7 mouse cellular contexts compared by ENCODE assay signal in the genomic region with DNA sequence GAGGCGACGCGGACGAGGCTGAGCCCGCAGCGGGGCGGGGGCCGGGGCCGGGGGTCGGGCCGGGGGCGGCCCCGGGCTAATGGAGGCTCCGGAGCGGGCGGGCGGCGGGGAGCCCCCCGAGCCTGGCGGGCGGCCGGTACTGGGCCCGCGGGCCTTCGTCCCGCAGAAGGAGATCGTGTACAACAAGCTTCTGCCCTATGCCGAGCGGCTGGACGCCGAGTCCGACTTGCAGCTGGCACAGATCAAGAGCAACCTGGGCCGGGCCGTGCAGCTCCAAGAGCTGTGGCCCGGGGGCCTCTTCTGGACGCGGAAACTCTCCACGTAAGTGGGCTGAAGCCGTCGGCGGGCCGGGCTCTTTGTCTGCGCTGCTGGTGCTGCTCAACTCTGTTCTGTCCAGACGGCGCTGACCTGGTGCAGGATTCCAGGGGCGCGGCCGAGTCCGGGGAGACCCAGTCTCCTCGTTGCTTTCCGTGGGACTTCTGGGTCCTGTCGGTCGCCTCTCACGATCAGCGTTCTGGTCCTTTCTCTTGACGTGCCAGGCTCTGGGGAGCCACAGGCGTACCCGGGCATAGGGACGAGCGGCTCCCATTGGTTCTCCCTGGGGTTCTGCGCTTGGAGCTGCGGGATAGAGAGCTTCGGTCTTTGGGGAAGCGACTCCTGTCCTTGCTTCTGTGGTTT. TPM values are rescaled to one million over a fixed set of nuclear protein-coding genes. Genes with fewer than 3 reads are reported as not detected.
DNase-seq lines count a peak whose midpoint lies in the region; ATAC-seq and TF ChIP-seq lines count a peak whose summit lies in the region.

No protein-coding gene starts in this region.

- intact Hi-C loops in left cerebral cortex, postnatal 25 days (cut with DNase I): no loop called here

- peak overlapping the region; percentile 96 for H3K27ac ChIP-seq in hindbrain, postnatal 0 days

- WGBS in hindbrain, postnatal 0 days: under 1% methylated on average over 62 of the region's 64 CpGs

- peak overlapping the region; percentile 64 for H3K4me2 ChIP-seq in hindbrain, postnatal 0 days (ENCODE audit: low read depth, low read length)

- no peaks in the 10 kb centered on the region for H3K9me3 ChIP-seq in hindbrain, postnatal 0 days (ENCODE audit: low read length)

- H3K4me1 ChIP-seq in hindbrain, postnatal 0 days (ENCODE audit: insufficient read depth, low read length): peaks cover 4% of the 10 kb centered on the region

- H3K9ac ChIP-seq in hindbrain, postnatal 0 days (replicated peaks; ENCODE audit: low read length): peak overlapping the region; percentile 98

- no peaks in the 10 kb centered on the region for H3K36me3 ChIP-seq in hindbrain, postnatal 0 days (ENCODE audit: insufficient read depth, low read length)

- peak; percentile 83 for ATAC-seq in hindbrain, postnatal 0 days

- H3K4me3 ChIP-seq in hindbrain, postnatal 0 days (ENCODE audit: low read length): peak overlapping the region; percentile 100

- TF ChIP-seq CTCF in hindbrain, postnatal 0 days (IDR thresholded peaks at IDR 0.05; ENCODE audit: low read depth): no peak

- H3K27me3 ChIP-seq in hindbrain, postnatal 0 days (ENCODE audit: insufficient read depth, low read length): no peaks in the 10 kb centered on the region

- peak; percentile 74 for DNase-seq in ZHBTc4 (ENCODE audit: low read depth, low spot score)
- peak; percentile 65 to 69 for DNase-seq in cerebellum, postnatal 25 days
- DNase-seq in frontal cortex, postnatal 36 days (ENCODE audit: low spot score in 2 of 2): peak; percentile 44 to 47
- DNase-seq in hindbrain, postnatal 0 days (ENCODE audit: low spot score): peak; percentile 58
- DNase-seq in left cerebral cortex, postnatal 25 days (ENCODE audit: low spot score in 2 of 2): peak; percentile 48 to 53
- DNase-seq in mesoderm, embryonic 11.5 days (ENCODE audit: low read depth, low spot score): peak; percentile 69
- peak; percentile 20 to 33 for DNase-seq in right cerebral cortex, postnatal 36 days (ENCODE audit: low spot score in 2 of 2)

RNA-seq across cellular contexts. Expression of gene Psme4, which starts 0.5 kb away (rescaled TPM):
- total RNA-seq in hindbrain, postnatal 0 days (2014; rRNA removed): 34.5 and 37.7 TPM in 2 replicates
- 10.2 and 11.1 TPM in 2 replicates for polyA plus RNA-seq in hindbrain, postnatal 0 days (2015; fragmentation: Nextera tagmentation; extraction: Ambion mirVana)
- total RNA-seq in left cerebral cortex, postnatal 25 days (2021): 10 to 100 TPM; 41.7 to 51.1 TPM

Comparison
In these comparisons a context has a peak if more than half of its experiments do, and no peak if none do; other contexts are left out.
1. Peak in every context shown above with its lines: DNase-seq, ATAC-seq, H3K4me3 ChIP-seq and H3K27ac ChIP-seq.